8 mouse cellular contexts compared by ENCODE assay signal in genomic region chr6:113037946-113038734, GRCm38 (mm10). TPM values are rescaled to one million over a fixed set of nuclear protein-coding genes. Genes with fewer than 3 reads are reported as not detected.
A peak's percentile ranks its signal among the peaks of the same experiment; 100 is the strongest.
DNase-seq lines count a peak whose midpoint lies in the region; ATAC-seq and TF ChIP-seq lines count a peak whose summit lies in the region.

No protein-coding gene starts in this region.

- no peaks in the 10 kb centered on the region for H3K9me3 ChIP-seq in embryonic facial prominence, embryonic 10.5 days
- H3K9me3 ChIP-seq in intestine, postnatal 0 days (ENCODE audit: control insufficient read depth) = no peaks in the 10 kb centered on the region
- no peaks in the 10 kb centered on the region for H3K9me3 ChIP-seq in limb, embryonic 10.5 days (replicated peaks)
- H3K9me3 ChIP-seq in midbrain, embryonic 12.5 days = no peaks in the 10 kb centered on the region

- H3K27ac ChIP-seq in testis, adult 2 months (ENCODE audit: control insufficient read depth, insufficient read depth, low read depth, low read length) = no peak overlapping the region
- H3K27ac ChIP-seq in embryonic facial prominence, embryonic 10.5 days (replicated peaks) = peak overlapping the region; percentile 71
- peak overlapping the region; percentile 88 for H3K27ac ChIP-seq in intestine, postnatal 0 days (ENCODE audit: low read depth, low read length)
- H3K27ac ChIP-seq in limb, embryonic 10.5 days = peak overlapping the region; percentile 78; the same call in 1 of the 2 replicates
- peak overlapping the region; percentile 46 for H3K27ac ChIP-seq in midbrain, embryonic 12.5 days (replicated peaks)

- no peak for DNase-seq in testis, postnatal 14 days (ENCODE audit: low spot score)
- DNase-seq in embryonic facial prominence, embryonic 10.5 days (ENCODE audit: low spot score) = peak; percentile 65
- DNase-seq in limb, embryonic 10.5 days (ENCODE audit: low spot score) = peak; percentile 69
- DNase-seq in spleen, adult 12 weeks (ENCODE audit: low spot score) = peak; percentile 50

- TF ChIP-seq CTCF in testis, adult 2 months (IDR thresholded peaks at IDR 0.05; ENCODE audit: control insufficient read depth, insufficient read depth, insufficient replicate concordance, low read depth, low read length) = peak; percentile 64; the same call in 1 of the 2 replicates
- TF ChIP-seq CTCF in intestine, postnatal 0 days (IDR thresholded peaks at IDR 0.05; ENCODE audit: low read depth) = peak; percentile 98

- 12% methylated on average over 19 of the region's 19 CpGs for WGBS in embryonic facial prominence, embryonic 10.5 days
- 4% methylated on average over 19 of the region's 19 CpGs for WGBS in intestine, postnatal 0 days
- WGBS in limb, embryonic 10.5 days = 17% methylated on average over 19 of the region's 19 CpGs
- 11% methylated on average over 19 of the region's 19 CpGs for WGBS in midbrain, embryonic 12.5 days

- no peak overlapping the region for H3K4me3 ChIP-seq in testis, adult 2 months (ENCODE audit: control insufficient read depth, low read depth, low read length)
- H3K4me3 ChIP-seq in embryonic facial prominence, embryonic 10.5 days = peak overlapping the region; percentile 38
- 0 out of 2 replicates have a peak overlapping the region, but pooled peaks have one; percentile 16 for H3K4me3 ChIP-seq in intestine, postnatal 0 days (ENCODE audit: low read depth, low read length)
- peak overlapping the region; percentile 35 for H3K4me3 ChIP-seq in limb, embryonic 10.5 days
- peak overlapping the region; percentile 10; the same call in 1 of the 2 replicates for H3K4me3 ChIP-seq in midbrain, embryonic 12.5 days

- no peaks in the 10 kb centered on the region for H3K4me1 ChIP-seq in testis, adult 2 months (ENCODE audit: control insufficient read depth, insufficient read depth, low read length)
- H3K4me1 ChIP-seq in embryonic facial prominence, embryonic 10.5 days = peaks cover 12% of the 10 kb centered on the region
- no peaks in the 10 kb centered on the region for H3K4me1 ChIP-seq in intestine, postnatal 0 days (replicated peaks; ENCODE audit: control insufficient read depth, insufficient read depth, low read length)
- H3K4me1 ChIP-seq in limb, embryonic 10.5 days = peaks cover 11% of the 10 kb centered on the region
- H3K4me1 ChIP-seq in midbrain, embryonic 12.5 days = peaks cover 11% of the 10 kb centered on the region

- H3K27me3 ChIP-seq in testis, adult 2 months (ENCODE audit: control insufficient read depth, insufficient read depth, low read length) = no peaks in the 10 kb centered on the region
- no peaks in the 10 kb centered on the region for H3K27me3 ChIP-seq in embryonic facial prominence, embryonic 10.5 days (replicated peaks; ENCODE audit: low read depth, poor library complexity, severe bottlenecking)
- no peaks in the 10 kb centered on the region for H3K27me3 ChIP-seq in intestine, postnatal 0 days (replicated peaks; ENCODE audit: control insufficient read depth, insufficient read depth, low read length)
- no peaks in the 10 kb centered on the region for H3K27me3 ChIP-seq in limb, embryonic 10.5 days (ENCODE audit: low read depth, poor library complexity, severe bottlenecking)
- H3K27me3 ChIP-seq in midbrain, embryonic 12.5 days = 0 out of 2 replicates have a peak, but pooled peaks cover 3% of the 10 kb centered on the region

- no peaks in the 10 kb centered on the region for H3K36me3 ChIP-seq in testis, adult 2 months (ENCODE audit: control insufficient read depth, insufficient read depth, low read length)
- no peaks in the 10 kb centered on the region for H3K36me3 ChIP-seq in embryonic facial prominence, embryonic 10.5 days (replicated peaks)
- no peaks in the 10 kb centered on the region for H3K36me3 ChIP-seq in intestine, postnatal 0 days (ENCODE audit: control insufficient read depth, insufficient read depth)
- H3K36me3 ChIP-seq in limb, embryonic 10.5 days = no peaks in the 10 kb centered on the region
- no peaks in the 10 kb centered on the region for H3K36me3 ChIP-seq in midbrain, embryonic 12.5 days

- no peak for TF ChIP-seq POLR2A in testis, adult 2 months (IDR thresholded peaks at IDR 0.05; ENCODE audit: control insufficient read depth, low read depth, low read length)

- peak overlapping the region; percentile 12 for H3K9ac ChIP-seq in intestine, postnatal 0 days (ENCODE audit: low read depth, low read length)
- H3K9ac ChIP-seq in midbrain, embryonic 12.5 days (replicated peaks) = no peak overlapping the region

- peak overlapping the region; percentile 52 for H3K4me2 ChIP-seq in intestine, postnatal 0 days (replicated peaks; ENCODE audit: low read depth)
- H3K4me2 ChIP-seq in midbrain, embryonic 12.5 days (replicated peaks) = peak overlapping the region; percentile 43

- ATAC-seq in granulocyte monocyte progenitor cell, adult 5-6 weeks (replicated peaks; ENCODE audit: poor library complexity, severe bottlenecking) = peak; percentile 90
- ATAC-seq in intestine, postnatal 0 days = peak; percentile 94
- ATAC-seq in midbrain, embryonic 12.5 days (ENCODE audit: low FRiP score, low read depth) = peak; percentile 63

RNA-seq across cellular contexts. Expression of gene Thumpd3, which starts 7.9 kb away (rescaled TPM):
- polyA plus RNA-seq in testis, adult 2 months (2012; rRNA removed) = 45.0 and 54.4 TPM in 2 replicates
- polyA plus RNA-seq in embryonic facial prominence, embryonic 10.5 days (2016; fragmentation: Nextera tagmentation; extraction: Ambion mirVana) = 65.8 and 66.2 TPM in 2 replicates
- total RNA-seq in granulocyte monocyte progenitor cell, adult 5-6 weeks (2014; fragmentation: Nextera tagmentation) = 52.4 and 77.4 TPM in 2 replicates
- 51.5 and 73.9 TPM in 2 replicates for total RNA-seq in granulocyte monocyte progenitor cell, adult 5-6 weeks (2017)
- polyA plus RNA-seq in intestine, postnatal 0 days (2015; fragmentation: Nextera tagmentation; extraction: Ambion mirVana) = 36.0 and 36.6 TPM in 2 replicates
- polyA plus RNA-seq in limb, embryonic 10.5 days (2016; fragmentation: Nextera tagmentation; extraction: Ambion mirVana) = 59.5 and 66.5 TPM in 2 replicates
- 63.9 and 65.2 TPM in 2 replicates for polyA plus RNA-seq in midbrain, embryonic 12.5 days (2016; fragmentation: Nextera tagmentation; extraction: Ambion mirVana)

RNA-seq across cellular contexts. Expression of gene Setd5, which starts 39.0 kb away (rescaled TPM):
- polyA plus RNA-seq in testis, adult 2 months (2012; rRNA removed) = 21.3 TPM in 2 replicates
- polyA plus RNA-seq in embryonic facial prominence, embryonic 10.5 days (2016; fragmentation: Nextera tagmentation; extraction: Ambion mirVana) = 85.8 and 90.1 TPM in 2 replicates
- total RNA-seq in granulocyte monocyte progenitor cell, adult 5-6 weeks (2014; fragmentation: Nextera tagmentation) = 114 and 124 TPM in 2 replicates
- 64.8 and 64.9 TPM in 2 replicates for total RNA-seq in granulocyte monocyte progenitor cell, adult 5-6 weeks (2017)
- polyA plus RNA-seq in intestine, postnatal 0 days (2015; fragmentation: Nextera tagmentation; extraction: Ambion mirVana) = 32.2 and 32.9 TPM in 2 replicates
- polyA plus RNA-seq in limb, embryonic 10.5 days (2016; fragmentation: Nextera tagmentation; extraction: Ambion mirVana) = 86.2 and 92.0 TPM in 2 replicates
- polyA plus RNA-seq in midbrain, embryonic 12.5 days (2016; fragmentation: Nextera tagmentation; extraction: Ambion mirVana) = 64.0 and 69.1 TPM in 2 replicates
